Mouse (Mus musculus): ENCODE measurements at regions not wholly inside any gene's neighbourhood (a gene's known extent, or its start where the extent isn't known, plus 50 kb on each side); places are given as distances from the start of the nearest gene placed in this dataset.

DNA sequence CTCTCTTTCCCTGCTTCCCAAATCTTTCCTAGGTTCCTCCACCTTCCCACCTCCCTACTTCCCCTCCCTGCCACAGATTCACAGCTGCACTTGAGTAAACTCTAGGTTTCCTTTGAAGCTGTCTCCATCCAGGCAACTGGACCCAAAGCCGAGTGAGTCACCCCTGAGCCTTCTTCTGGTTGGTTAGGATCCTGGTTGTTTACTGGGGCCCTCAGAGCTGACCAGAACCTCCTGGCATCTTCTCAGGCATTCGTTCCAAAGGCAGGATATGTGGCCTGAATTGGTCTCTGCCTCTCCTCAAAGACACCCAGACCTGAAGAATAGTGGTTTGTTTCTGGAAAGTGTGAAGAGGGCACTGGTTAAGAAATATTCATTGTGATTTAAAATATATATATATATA is 87.6 kb downstream of the Fam204a start:
- TF ChIP-seq CTCF (IDR thresholded peaks at IDR 0.05; ENCODE audit: low read depth) (no peak), EP300 (optimal IDR thresholded peaks at IDR 0.05) (no peak)
